Mouse (Mus musculus) lung, postnatal 0 days (tissue): ENCODE results near the gene Efcab8.

Source experiments
- CTCF ChIP-seq: IDR thresholded peaks from 2 replicates; pipeline ENCODE4 v1.5.1; 2016; ENCODE audit warnings: antibody characterized with exemption, mild to moderate bottlenecking
- EP300 ChIP-seq: IDR thresholded peaks from 2 replicates; pipeline ENCODE4 v1.6.1; 2016; ENCODE audit warnings: antibody characterized with exemption, mild to moderate bottlenecking, control low read depth

GRCm38 (mm10) chr2:153842854-153843253 is 63.1 kb downstream of the Efcab8 start:
- TF ChIP-seq CTCF (no peak), EP300 (no peak)
